Mouse (Mus musculus) lung, postnatal 0 days (tissue): ENCODE results near the gene Colgalt2.

ENCODE experiments used
- CTCF ChIP-seq: IDR thresholded peaks from 2 replicates; pipeline ENCODE4 v1.5.1; 2016; ENCODE audit warnings: antibody characterized with exemption, mild to moderate bottlenecking
- EP300 ChIP-seq: IDR thresholded peaks from 2 replicates; pipeline ENCODE4 v1.6.1; 2016; ENCODE audit warnings: antibody characterized with exemption, mild to moderate bottlenecking, control low read depth

DNA sequence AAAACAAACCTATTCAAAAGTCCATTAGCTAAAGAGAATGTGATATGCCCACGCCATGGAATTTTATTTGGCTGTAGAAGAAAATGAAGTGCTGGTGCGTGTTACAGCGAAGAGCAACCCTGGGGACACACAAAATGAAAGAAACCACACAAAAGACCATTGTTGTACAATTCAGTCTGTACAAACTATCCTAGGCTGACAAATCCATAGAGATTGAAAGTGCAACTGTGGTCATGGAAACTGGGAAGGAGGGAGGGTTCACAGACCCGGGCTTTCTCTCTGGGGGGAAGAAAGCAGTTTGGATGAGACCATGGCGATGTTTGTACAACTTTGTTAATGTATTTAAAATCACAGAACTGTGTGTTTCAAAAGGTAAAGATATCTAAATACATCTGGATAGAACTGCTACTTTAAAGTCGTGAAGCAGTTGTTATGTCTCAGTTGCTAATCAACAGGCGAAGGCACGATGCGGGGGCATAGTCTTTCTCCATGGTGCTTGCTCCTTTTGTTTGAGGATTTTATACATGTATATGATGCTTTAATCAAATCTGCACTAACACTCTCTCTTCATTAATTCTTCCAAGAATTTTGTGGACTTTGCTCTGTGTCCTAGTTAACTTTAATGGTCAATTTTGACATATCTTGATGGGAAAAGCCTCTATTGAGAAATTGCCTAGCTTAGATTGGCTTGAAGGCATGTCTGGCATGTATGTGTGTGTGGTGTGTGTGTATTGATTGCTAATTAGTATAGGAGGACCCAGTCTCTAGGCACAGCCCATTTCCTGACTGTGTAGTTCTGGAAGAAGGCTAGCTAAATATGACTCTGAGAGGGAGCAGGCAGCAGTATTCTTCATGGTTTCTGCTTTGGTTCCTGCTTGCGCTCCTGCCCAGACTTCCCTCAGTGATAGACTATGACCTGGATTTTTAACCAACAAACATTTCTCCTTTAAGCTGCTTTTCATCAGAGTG, 55.9 kb downstream of the Colgalt2 start:
- TF ChIP-seq CTCF: no peak
- TF ChIP-seq EP300: no peak
